Mouse (Mus musculus) CD4-positive, CD25-positive, alpha-beta regulatory T cell, adult 4 months (primary cell): ENCODE measurements around the gene Pacrg. TPM values are rescaled to one million over a fixed set of nuclear protein-coding genes. Genes with fewer than 3 reads are reported as not detected.

Experiments
- ATAC-seq: one replicate; pipeline ENCODE4 v1.8.0; 2017
- polyA plus RNA-seq, 2 experiments: library from polyadenylated mRNA; unstranded; fragments of 100-300 nt; shearing (Covaris generic); gene quantifications; one replicate each; pipeline ENCODE4 v1.2.1; 2017

Gene Pacrg
- polyA plus RNA-seq, 2 experiments from 2014 or later, result not detected

DNA sequence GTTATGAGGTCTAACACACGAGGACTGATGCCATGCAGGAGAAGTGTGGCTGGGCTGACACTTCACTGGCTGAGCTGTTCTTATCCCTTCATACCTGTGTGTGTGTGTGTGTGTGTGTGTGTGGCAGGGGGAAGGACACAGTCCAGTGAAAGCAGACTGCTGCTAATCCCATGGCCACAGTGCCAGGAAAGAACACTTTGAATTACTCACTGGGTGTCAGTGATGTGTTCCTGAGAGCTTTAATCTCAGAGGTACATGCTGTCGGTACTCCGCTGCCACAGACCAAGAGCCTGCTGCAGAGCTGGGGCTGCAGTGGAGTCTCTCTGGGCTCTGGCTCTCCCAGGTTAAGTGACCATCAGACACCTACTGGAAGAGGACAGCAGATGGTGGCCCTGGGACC, 290.3 kb downstream of the Pacrg start:
- no peak for ATAC-seq

GRCm38 (mm10) chr17:10548969-10549368, 291.1 kb downstream of the Pacrg start:
- ATAC-seq, result no peak

GRCm38 (mm10) chr17:10540772-10541171, 299.3 kb downstream of the Pacrg start:
- no peak for ATAC-seq

DNA sequence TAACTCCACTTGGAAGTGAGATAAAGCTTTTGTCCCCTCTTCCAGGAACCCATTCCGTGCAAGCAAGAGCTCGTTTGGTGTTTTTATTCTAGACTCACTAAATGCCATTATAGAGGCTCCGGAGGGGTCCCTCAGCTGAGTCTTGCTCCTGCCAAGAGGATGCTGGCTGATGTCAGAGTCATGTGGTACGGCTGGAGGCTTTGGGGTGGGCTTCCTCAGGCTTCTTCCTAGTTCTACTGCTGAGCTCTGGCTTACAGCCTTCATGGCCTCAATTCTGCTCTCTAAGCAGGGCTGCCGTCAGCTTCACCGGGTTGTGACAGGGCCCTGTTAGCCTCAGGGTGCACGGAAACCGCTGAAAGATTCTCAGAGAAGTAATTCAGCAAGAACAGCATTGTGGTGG, 305.9 kb downstream of the Pacrg start:
- no peak for ATAC-seq

GRCm38 (mm10) chr17:10533461-10533860, 306.6 kb downstream of the Pacrg start:
- ATAC-seq, result no peak

DNA sequence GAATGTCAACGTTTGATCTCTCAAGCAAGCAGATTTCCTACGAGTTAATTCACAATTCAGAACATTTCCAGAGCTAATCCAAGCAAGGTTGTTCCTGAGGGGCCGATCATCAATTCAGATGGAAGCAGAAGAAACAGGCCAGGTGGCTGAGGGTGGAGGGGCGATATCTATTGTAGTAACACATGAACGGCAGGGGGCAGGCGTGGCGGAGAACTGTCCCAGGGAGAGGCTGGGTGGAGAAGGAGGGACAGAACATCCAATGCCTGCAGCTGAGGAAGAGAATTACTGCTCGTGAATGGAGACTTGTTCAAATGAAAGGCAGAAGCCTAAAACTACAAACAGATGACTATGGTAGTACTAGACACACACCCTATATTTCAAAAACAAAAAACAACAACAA, 309.1 kb downstream of the Pacrg start:
- ATAC-seq, result no peak

DNA sequence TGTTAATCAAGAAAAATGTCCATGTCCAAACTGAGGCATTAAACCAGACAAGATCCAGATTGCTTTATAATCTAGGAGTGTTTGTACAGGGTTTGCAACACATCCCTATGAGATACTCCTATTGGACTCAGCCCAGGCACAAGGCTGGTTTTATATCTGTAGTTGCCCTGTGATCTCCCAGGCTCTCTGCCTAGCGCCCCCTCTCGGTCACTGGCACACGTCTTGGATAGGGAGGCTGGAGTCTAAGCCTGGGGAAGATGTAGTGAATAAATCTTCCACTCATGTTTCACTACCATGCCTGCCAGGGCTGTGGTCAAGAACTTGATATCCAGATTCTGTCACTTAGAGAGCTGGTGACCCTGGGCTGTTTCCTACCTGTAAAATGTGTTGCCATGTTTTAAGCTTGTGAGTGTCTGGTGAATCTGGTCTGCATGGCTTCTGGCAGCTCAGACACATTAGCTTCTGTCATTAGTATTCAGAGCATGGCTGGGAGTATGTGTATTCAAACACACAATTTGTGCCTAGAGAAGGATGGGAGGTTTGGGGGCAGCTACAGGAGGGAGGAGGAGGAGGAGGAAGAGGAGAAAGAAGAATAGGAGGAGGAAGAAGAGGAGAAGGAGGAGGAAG, 310.7 kb downstream of the Pacrg start:
- ATAC-seq, result no peak

DNA sequence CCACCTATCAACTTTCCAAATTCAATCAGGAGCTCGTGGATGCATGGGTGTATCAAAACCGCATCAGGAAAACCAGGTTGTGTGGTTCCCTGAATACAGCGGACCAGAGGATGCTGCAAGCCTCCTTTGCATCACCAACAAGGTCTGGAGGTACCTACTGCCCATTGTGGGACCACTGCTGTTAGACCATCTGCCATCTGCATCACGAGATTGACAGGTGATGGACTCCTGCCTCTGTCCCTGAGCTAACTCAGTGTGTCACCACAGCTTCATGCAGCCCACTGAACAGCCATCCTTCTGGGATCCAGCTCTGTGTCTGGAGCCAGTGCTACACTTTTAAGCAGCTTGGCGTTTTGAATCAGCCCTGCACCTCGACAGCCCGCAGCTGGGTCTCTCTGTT, 318.8 kb downstream of the Pacrg start:
- no peak for ATAC-seq

GRCm38 (mm10) chr17:10519506-10520155, 320.5 kb downstream of the Pacrg start:
- no peak for ATAC-seq

- ATAC-seq, result no peak
Measured at GRCm38 (mm10) chr17:10514812-10515211, 325.3 kb downstream of the Pacrg start.

- no peak for ATAC-seq
Measured at GRCm38 (mm10) chr17:10510913-10511759, 329.0 kb downstream of the Pacrg start.

GRCm38 (mm10) chr17:10510467-10510866, 329.6 kb downstream of the Pacrg start:
- ATAC-seq, result no peak

DNA sequence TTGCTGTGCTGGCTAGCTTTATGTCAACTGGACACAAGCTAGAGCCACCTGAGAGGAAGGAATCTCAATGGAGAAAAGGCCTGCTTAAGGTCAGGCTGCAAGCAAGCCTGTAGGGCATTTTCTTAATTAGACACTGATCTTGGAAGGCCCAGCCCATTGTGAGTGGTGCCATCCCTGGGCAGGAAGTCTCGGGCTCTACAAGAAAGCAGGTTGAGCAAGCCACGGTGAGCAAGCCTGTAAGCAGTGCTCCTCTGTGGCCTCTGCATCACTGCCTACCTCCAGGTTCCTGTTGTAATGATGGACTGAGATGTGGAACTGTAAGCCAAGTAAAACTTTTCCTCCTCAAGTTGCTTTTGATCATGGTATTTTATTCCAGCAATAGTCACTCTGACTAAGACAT, 332.0 kb downstream of the Pacrg start:
- ATAC-seq, result no peak

DNA sequence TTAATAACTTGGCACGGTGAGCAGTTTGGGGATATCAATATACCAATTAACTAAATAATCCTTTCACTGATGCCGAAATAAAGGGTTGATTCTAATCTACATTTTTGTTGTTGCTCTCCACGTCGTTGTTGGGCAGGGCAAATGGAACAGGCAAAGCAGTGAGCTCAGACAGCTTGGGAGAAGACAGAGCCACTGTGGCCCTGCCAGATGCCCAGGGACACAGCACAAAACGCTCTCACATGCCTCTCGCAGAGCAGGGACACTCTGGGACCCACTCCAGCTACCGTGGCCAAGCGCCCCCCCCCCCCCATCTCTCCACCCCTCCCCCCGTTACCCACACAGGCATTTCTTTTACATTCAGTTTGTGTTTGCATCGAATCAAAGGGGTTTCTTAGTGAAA, 332.6 kb downstream of the Pacrg start:
- no peak for ATAC-seq

GRCm38 (mm10) chr17:10506896-10507295, 333.2 kb downstream of the Pacrg start:
- no peak for ATAC-seq

DNA sequence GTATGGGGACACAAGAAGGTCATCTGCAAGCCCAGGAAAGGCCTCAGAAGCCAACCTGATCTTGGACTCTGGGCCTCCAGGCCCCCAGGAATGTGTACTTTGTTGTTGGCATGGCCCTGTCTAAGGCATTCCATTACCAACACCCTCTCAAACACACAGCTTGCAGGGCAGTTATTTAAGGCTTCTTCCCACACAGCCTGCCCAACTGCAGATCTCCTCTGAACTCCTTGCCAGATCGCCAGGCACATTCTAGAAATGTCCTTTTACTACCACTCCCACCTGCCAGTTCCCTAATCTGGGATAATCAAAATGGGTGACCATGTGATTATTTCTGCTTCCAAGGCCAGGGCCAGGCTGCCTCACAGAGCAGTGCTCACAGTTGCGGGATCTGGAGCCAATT, 338.7 kb downstream of the Pacrg start:
- no peak for ATAC-seq

GRCm38 (mm10) chr17:10500795-10501432, 339.2 kb downstream of the Pacrg start:
- no peak for ATAC-seq

- no peak for ATAC-seq
Measured at GRCm38 (mm10) chr17:10498935-10499655, 341.0 kb downstream of the Pacrg start.

GRCm38 (mm10) chr17:10497781-10498420, 342.2 kb downstream of the Pacrg start:
- no peak for ATAC-seq

GRCm38 (mm10) chr17:10496066-10496465, 344.0 kb downstream of the Pacrg start:
- ATAC-seq, result no peak

DNA sequence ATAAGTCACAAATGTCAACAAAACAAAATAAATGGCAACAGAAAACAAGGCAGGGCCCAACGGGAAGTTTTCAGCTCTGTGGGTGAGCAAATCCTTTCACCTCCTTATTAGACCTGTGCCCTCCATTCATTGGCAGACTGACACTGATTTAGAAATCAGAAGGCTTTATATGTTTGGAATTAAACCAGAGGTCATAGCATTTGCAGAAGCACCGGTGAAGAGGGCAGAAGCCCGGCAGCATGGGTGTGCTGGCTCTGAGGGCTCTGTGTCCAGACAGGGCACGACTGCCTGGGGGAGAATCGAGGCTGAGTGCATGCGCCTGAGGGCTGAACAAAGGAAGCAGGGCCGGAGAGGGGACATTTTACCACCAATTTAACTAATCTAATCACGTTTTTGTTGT, 344.5 kb downstream of the Pacrg start:
- ATAC-seq, result no peak

GRCm38 (mm10) chr17:10493124-10493523, 347.0 kb downstream of the Pacrg start:
- no peak for ATAC-seq
